Mouse (Mus musculus): ENCODE data around the gene Terb1.
A peak's percentile ranks its signal among the peaks of the same experiment; 100 is the strongest.

Terb1 gene

DNA sequence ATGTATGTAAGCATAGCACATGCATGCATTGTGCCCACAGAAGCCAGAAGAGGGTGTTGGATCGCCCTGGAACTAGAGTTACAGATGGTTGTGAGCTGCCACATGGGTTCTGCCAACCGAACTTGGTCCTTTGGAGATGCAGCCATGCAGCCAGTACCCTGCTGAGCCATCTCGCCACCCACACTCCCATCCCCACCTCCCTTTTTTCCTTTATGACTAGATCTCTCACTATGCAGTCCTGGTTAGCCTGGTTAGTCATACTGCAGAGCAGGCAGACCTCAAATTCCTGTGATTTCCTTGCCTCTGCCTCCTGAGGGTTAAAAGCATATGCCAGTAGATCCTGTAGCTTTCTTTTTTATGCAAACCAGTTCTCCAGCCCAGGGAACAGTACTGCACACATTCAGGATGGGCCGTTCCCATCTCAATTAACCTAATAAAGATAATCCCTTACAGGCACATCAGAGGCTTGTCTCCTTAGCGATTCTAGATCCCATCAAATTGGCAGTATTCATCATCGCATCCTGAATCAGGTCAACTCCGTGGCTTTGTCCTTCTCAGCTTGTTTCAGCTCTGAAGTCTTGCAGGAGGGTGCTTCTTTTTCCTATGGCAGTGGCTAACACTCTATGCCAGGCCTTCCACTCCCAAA lies 99.0 kb downstream of the Terb1 start:
- no peak for DNase-seq

DNA sequence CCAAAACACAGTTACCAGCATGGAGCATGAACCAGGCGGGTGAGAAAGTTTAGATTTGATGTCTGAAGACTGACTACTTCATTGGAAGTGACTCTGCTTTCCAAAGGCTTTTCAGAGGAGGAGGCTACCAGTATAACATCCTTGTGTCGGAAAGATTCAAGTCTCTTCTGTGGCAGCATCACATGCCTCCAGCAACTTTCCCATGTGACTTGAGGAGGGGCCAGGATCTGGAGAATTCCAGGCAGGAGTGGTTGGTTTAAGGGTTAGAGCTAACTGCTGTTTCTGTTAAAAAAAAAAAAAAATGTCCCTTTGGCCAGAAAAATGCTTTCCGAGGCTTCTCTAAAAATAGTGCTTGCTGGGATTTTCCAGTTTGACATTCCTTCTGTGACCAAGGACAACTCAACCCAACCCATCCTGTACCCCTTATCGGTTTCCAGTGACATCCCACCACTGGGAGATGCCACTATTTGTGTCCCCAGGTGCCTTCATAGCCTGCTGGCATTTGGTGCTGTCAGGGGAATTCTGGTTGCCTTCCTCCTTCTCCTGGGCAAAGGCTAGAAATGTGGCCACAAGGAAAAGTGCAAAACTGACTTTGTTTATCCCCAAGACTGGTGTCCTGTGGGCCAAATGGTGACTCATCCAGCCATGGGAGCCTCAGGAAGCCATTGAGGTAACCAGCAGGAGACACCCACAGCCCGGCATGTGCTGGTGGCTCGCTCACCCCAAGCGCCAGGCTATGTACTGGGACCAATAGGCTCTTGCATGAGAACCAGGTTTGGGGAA lies 101.2 kb downstream of the Terb1 start:
- DNase-seq, result no peak

DNA sequence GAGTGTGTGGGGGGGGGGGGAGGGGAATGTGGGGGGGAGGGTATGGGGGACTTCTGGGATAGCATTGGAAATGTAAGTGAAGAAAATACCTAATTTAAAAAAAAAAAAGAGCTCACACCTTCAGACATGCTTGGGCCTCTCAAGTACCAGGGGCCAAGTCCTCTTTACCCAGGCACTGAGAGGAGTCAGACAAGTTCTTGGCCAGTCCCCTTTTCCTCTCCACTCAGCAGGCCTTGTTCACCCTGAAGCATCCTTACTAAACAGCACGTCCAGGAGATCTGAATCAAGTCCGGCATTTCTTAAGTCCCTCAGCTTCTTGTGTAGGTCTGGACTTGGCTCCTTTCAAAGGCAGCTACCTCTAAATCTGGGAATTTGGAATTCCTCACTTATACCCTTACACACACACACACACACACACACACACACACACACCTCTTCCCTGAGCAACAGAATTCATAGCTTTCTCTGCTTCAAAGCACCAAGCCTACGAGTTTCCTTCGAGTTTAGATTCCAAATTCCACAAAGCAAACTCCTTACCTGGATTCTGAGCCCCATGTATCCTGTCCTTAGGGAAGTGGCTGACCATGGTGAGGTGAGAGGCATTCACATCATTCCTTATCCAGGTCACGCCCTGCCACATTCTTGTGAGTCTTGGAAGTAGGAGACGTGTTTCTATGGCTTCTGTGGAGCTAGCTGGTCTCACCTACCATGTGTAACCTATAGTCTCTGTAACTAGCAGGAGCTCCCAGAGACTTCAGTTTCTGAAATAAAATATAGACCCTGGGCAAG lies 103.2 kb downstream of the Terb1 start:
- no peak for DNase-seq

DNA sequence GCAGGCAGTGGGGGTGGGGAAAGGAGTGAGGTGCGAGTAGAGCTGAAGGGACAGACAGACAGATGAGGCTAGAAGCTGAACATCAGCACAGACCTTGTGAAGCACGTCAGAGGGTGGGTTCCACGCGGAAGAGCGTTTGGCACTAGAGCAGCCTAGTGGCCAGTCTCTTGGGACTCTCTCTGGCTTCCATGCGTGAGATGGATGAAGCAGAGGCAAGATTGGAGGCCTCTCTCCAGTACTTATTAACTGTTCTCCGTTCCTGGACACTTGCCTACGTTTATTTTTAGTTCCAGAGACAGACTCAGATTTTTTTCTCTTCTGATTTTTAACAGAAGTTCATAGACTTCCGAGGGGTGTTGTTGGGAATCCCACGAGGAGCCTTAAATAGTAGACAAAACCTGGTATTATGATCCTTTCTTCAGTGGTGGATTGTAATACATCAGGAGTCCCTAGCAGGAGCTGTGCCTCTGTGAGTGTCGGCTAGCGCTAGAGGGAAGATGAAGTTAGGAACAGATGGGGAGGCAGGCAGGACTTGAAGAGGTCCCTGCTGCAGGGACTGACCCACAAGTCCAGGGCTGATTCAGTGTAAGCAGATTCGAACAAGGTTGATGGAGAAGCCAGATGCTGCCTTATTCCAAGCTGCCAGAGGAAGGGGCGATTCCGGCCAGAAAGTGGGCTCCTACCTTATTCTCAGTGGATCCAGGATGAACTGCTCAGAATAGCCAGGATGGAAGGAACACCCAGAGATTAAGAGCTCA lies 104.1 kb downstream of the Terb1 start:
- peak; percentile 15 for DNase-seq

DNA sequence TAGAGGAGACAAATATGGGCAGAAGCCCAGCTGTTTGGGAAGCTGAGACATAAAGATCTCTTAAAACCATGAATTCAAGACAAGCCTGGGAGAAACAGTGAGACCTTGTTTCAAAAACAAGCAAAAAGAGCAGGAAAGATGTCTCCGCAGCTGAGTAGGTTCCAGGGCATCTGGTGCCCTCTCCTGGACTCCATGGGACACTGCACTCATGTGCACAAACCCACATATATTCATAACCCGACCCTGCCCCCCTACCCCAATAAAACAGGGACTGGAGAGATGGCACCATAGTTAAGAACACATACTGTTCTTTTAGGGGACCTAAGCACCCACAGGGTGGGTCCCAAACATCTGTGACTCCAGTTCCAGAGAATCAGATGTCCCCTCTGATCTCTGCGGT lies 106.1 kb downstream of the Terb1 start:
- peak; percentile 38 for DNase-seq
